Mouse (Mus musculus): Measurements from ENCODE around the gene Fmnl1. TPM values are rescaled to one million over a fixed set of nuclear protein-coding genes. Genes with fewer than 3 reads are reported as not detected.

Gene Fmnl1
- total and polyA plus RNA-seq, 3 experiments: 12.1 to 14.5 (median 14.2) TPM

DNA sequence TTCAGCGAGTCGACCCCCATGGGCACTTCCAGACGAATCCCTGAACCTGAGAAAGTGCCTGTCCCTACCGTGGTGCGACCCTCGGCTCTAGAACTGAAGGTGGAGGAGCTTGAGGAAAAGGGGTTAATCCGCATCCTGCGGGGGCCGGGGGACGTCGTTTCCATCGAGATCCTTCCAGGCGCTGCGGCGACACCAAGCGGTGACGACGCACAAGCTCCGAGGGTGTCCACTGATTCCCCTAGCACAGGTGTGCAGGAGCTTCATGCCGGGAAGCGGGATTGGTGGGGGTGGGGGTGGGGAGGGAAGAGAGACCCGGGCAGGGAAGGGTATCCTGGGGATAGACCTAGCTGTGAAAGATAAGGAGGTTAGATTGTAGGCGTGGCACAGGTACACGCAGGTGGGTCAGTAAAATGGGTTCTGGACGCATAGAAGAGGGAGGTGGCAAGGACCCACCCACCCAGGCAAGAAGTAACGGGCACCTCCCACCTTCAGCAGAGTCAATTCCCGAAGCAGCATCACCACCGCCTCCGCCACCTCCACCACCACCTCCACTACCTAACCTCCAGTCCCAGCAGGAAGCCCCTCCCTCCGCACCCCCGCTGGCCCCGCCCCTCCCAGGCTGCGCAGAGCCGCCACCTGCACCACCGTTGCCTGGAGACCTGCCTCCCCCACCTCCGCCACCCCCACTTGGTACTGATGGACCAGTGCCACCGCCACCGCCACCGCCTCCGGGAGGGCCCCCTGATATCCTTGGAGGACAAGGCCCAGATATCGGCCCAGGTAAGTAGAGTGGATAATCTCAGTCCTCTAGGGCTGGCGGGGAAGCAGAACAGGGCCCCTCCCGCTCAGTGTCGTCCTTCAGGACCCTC, 22.3 kb downstream of the Fmnl1 start:
- Histone ChIP-seq H3K36me3 (ENCODE audit: control insufficient read depth, insufficient read depth, low read length) (no peaks in the 10 kb centered on the region), H3K79me2 (replicated peaks; ENCODE audit: control insufficient read depth, insufficient read depth, low read length) (no peaks in the 10 kb centered on the region), H3K4me1 (ENCODE audit: control insufficient read depth, insufficient read depth, low read length) (no peaks in the 10 kb centered on the region), H3K27ac (no peak overlapping the region), H3K9ac (ENCODE audit: low read depth, low read length) (no peak overlapping the region), H3K27me3 (ENCODE audit: control insufficient read depth, insufficient read depth, low read length) (no peaks in the 10 kb centered on the region; the same call in 1 of the 2 replicates), H3K4me3 (no peak overlapping the region)
- TF ChIP-seq EP300 (IDR thresholded peaks at IDR 0.05; ENCODE audit: insufficient read depth, low read depth, low read length) (no peak), POLR2A (IDR thresholded peaks at IDR 0.05; ENCODE audit: insufficient read depth, low read depth, low read length) (no peak), CTCF (IDR thresholded peaks at IDR 0.05) (peak; percentile 49)
- intact Hi-C loops (cut with DNase I): no loop called here
- 38% methylated on average over 39 of the region's 44 CpGs for WGBS
- DNase-seq: peak in 1 of 2 experiments; percentile 23

DNA sequence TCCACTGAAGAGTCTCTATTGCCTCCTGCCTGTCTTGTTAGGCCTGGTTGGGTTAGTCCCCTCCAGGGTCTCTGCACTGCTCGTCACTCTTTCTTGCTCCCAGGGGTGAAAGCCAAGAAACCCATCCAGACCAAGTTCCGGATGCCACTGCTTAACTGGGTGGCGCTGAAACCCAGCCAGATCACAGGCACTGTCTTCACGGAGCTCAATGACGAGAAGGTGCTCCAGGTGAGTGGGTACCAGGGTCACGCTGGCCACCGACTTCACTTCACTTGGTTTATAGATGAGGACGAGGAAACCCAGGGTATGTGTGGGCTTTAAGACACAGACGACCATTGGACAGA, 22.9 kb downstream of the Fmnl1 start:
- H3K79me2 ChIP-seq (replicated peaks; ENCODE audit: control insufficient read depth, insufficient read depth, low read length): no peaks in the 10 kb centered on the region
- no peak overlapping the region for H3K9ac ChIP-seq (ENCODE audit: low read depth, low read length)
- intact Hi-C loops (cut with DNase I): no loop called here
- WGBS: 74% methylated on average over 9 of the region's 9 CpGs
- no peaks in the 10 kb centered on the region for H3K4me1 ChIP-seq (ENCODE audit: control insufficient read depth, insufficient read depth, low read length)
- no peaks in the 10 kb centered on the region; the same call in 1 of the 2 replicates for H3K27me3 ChIP-seq (ENCODE audit: control insufficient read depth, insufficient read depth, low read length)
- DNase-seq: peak in 1 of 2 experiments; percentile 13
- no peak overlapping the region for H3K27ac ChIP-seq
- no peaks in the 10 kb centered on the region for H3K36me3 ChIP-seq (ENCODE audit: control insufficient read depth, insufficient read depth, low read length)
- TF ChIP-seq POLR2A (IDR thresholded peaks at IDR 0.05; ENCODE audit: insufficient read depth, low read depth, low read length) (no peak), EP300 (IDR thresholded peaks at IDR 0.05; ENCODE audit: insufficient read depth, low read depth, low read length) (no peak), CTCF (IDR thresholded peaks at IDR 0.05) (no peak)
- H3K4me3 ChIP-seq: no peak overlapping the region

DNA sequence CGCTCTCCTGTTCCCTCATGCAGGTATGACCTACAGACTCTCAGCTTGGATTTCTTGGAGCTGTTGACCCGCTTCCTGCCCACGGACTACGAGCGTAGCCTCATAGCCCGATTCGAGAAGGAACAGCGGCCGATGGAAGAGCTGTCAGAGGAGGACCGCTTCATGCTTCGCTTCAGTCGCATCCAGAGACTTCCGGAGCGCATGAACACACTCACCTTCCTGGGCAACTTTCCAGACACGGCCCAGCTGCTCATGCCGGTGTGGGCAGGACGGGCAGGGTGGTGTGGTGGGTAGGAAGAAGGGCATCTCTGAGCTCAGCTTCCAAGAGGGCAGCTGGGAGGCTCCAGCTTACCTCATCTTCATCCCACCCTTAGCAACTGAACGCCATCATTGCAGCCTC, 24.3 kb downstream of the Fmnl1 start:
- Histone ChIP-seq H3K27me3 (ENCODE audit: control insufficient read depth, insufficient read depth, low read length) (no peaks in the 10 kb centered on the region; the same call in 1 of the 2 replicates), H3K79me2 (replicated peaks; ENCODE audit: control insufficient read depth, insufficient read depth, low read length) (no peaks in the 10 kb centered on the region), H3K36me3 (ENCODE audit: control insufficient read depth, insufficient read depth, low read length) (no peaks in the 10 kb centered on the region), H3K4me3 (no peak overlapping the region), H3K27ac (no peak overlapping the region), H3K9ac (ENCODE audit: low read depth, low read length) (no peak overlapping the region), H3K4me1 (ENCODE audit: control insufficient read depth, insufficient read depth, low read length) (no peaks in the 10 kb centered on the region)
- 89% methylated on average over 18 of the region's 18 CpGs for WGBS
- DNase-seq: peak in 1 of 2 experiments; percentile 11
- intact Hi-C loops (cut with DNase I): no loop called here
- TF ChIP-seq POLR2A (IDR thresholded peaks at IDR 0.05; ENCODE audit: insufficient read depth, low read depth, low read length): no peak
- TF ChIP-seq EP300 (IDR thresholded peaks at IDR 0.05; ENCODE audit: insufficient read depth, low read depth, low read length): no peak
- TF ChIP-seq CTCF (IDR thresholded peaks at IDR 0.05): no peak

DNA sequence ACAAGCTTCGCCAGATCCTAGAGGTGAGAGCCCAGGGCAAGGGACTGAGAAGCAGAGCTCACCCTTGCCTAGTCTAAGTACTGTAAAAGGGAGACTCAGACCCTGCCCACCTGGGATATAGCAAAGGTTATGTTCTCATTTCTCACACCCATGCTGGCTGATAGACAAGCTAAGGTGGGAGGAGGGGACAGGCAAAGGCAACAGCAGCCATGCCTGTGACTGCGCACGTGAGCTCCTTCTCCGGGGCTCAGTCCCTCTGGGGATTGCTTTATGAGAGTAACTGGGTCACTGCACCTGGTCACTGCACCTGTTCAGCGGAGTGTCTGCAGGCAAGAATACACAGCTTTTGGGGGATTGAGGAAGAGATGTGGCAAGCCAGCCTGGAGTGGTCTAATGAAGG, 24.7 kb downstream of the Fmnl1 start:
- H3K9ac ChIP-seq (ENCODE audit: low read depth, low read length): no peak overlapping the region
- no peaks in the 10 kb centered on the region for H3K36me3 ChIP-seq (ENCODE audit: control insufficient read depth, insufficient read depth, low read length)
- H3K27ac ChIP-seq: no peak overlapping the region
- DNase-seq: no peak
- H3K4me1 ChIP-seq (ENCODE audit: control insufficient read depth, insufficient read depth, low read length): no peaks in the 10 kb centered on the region
- H3K4me3 ChIP-seq: no peak overlapping the region
- H3K79me2 ChIP-seq (replicated peaks; ENCODE audit: control insufficient read depth, insufficient read depth, low read length): no peaks in the 10 kb centered on the region
- WGBS: 89% methylated on average over 5 of the region's 5 CpGs
- intact Hi-C loops (cut with DNase I): no loop called here
- no peaks in the 10 kb centered on the region; the same call in 1 of the 2 replicates for H3K27me3 ChIP-seq (ENCODE audit: control insufficient read depth, insufficient read depth, low read length)
- TF ChIP-seq EP300 (IDR thresholded peaks at IDR 0.05; ENCODE audit: insufficient read depth, low read depth, low read length) (no peak), POLR2A (IDR thresholded peaks at IDR 0.05; ENCODE audit: insufficient read depth, low read depth, low read length) (no peak), CTCF (IDR thresholded peaks at IDR 0.05) (no peak)

DNA sequence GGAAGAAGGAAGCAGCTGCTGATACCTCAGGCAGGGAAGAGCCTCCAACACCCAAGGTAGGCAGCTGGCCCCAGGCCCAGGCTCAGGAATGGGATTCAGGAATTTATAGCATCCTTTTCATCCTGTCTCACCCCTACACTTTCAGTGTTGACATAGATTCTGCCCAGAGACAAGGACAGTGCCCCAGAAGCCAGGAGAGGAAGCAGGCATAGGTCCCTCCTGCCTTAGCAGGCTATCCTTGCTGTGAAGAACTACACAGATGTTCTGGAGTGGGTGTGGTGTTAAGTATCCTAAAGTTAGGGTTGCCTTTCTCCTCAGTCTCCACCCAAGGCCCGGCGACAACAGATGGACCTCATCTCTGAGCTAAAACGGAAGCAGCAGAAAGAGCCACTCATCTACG, 26.4 kb downstream of the Fmnl1 start:
- H3K27me3 ChIP-seq (ENCODE audit: control insufficient read depth, insufficient read depth, low read length): no peaks in the 10 kb centered on the region; the same call in 1 of the 2 replicates
- H3K9ac ChIP-seq (ENCODE audit: low read depth, low read length): no peak overlapping the region
- WGBS: 75% methylated on average over 4 of the region's 4 CpGs
- TF ChIP-seq CTCF (IDR thresholded peaks at IDR 0.05) (no peak), POLR2A (IDR thresholded peaks at IDR 0.05; ENCODE audit: insufficient read depth, low read depth, low read length) (no peak), EP300 (IDR thresholded peaks at IDR 0.05; ENCODE audit: insufficient read depth, low read depth, low read length) (no peak)
- DNase-seq: no peak
- intact Hi-C loops (cut with DNase I): no loop called here
- no peak overlapping the region for H3K27ac ChIP-seq
- H3K4me1 ChIP-seq (ENCODE audit: control insufficient read depth, insufficient read depth, low read length): no peaks in the 10 kb centered on the region
- H3K4me3 ChIP-seq: no peak overlapping the region
- H3K79me2 ChIP-seq (replicated peaks; ENCODE audit: control insufficient read depth, insufficient read depth, low read length): no peaks in the 10 kb centered on the region
- H3K36me3 ChIP-seq (ENCODE audit: control insufficient read depth, insufficient read depth, low read length): no peaks in the 10 kb centered on the region

DNA sequence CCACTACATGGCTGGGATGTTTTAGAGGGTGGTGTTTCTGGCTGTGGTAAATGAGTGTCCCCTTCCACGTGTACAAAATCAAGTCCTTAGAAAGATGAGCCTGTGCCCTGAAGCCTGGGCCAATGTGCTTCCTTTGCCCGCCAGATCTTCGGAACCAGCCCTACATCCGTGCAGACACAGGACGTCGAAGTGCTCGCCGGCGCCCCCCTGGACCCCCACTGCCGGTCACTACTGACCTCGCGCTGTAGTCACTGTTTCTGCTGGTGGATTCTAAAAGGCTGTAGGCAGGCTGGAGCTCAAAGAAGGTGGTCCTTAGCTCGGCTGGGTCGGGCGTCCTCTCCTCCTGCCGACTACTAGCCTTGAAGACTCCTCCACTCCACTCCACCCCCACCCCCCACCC, 27.4 kb downstream of the Fmnl1 start:
- TF ChIP-seq EP300 (IDR thresholded peaks at IDR 0.05; ENCODE audit: insufficient read depth, low read depth, low read length) (no peak), POLR2A (IDR thresholded peaks at IDR 0.05; ENCODE audit: insufficient read depth, low read depth, low read length) (no peak), CTCF (IDR thresholded peaks at IDR 0.05) (no peak)
- Histone ChIP-seq H3K27ac (no peak overlapping the region), H3K4me3 (no peak overlapping the region), H3K36me3 (ENCODE audit: control insufficient read depth, insufficient read depth, low read length) (no peaks in the 10 kb centered on the region), H3K4me1 (ENCODE audit: control insufficient read depth, insufficient read depth, low read length) (no peaks in the 10 kb centered on the region), H3K79me2 (replicated peaks; ENCODE audit: control insufficient read depth, insufficient read depth, low read length) (no peaks in the 10 kb centered on the region), H3K27me3 (ENCODE audit: control insufficient read depth, insufficient read depth, low read length) (no peaks in the 10 kb centered on the region; the same call in 1 of the 2 replicates), H3K9ac (ENCODE audit: low read depth, low read length) (no peak overlapping the region)
- intact Hi-C loops (cut with DNase I): no loop called here
- 48% methylated on average over 16 of the region's 16 CpGs for WGBS
- DNase-seq: peak in 1 of 2 experiments; percentile 17
